Mouse (Mus musculus): ENCODE measurements around the gene Mrpl55. TPM values are rescaled to one million over a fixed set of nuclear protein-coding genes. Genes with fewer than 3 reads are reported as not detected.
A peak's percentile ranks its signal among the peaks of the same experiment; 100 is the strongest.

Gene Mrpl55
- polyA plus RNA-seq, 1 experiment from 2014 or later: 103 TPM

DNA sequence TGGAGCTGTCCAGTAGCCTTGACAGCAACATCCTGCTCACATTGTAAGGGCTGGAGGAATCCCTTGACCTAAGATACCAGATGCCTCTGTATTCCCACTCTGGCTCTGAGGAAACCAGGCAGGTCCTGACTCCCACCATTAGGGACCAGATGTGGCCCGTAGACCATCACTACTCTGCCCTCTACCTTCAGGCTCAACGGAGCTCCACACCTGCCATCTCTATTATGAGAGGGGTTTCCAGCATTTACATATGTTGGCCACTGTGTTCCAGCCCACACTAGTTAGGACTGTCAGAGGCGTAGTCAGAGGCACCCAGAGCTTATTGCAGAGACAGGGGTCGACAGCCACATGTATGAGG is 37.1 kb downstream of the Mrpl55 start:
- H3K4me3 ChIP-seq: no peak overlapping the region
- ATAC-seq (ENCODE audit: low FRiP score, low read depth): 0 out of 2 replicates have a peak, but pooled peaks have one; percentile 5
- no peak overlapping the region for H3K27ac ChIP-seq (replicated peaks)
- no peaks in the 10 kb centered on the region for H3K9me3 ChIP-seq
- no peaks in the 10 kb centered on the region for H3K27me3 ChIP-seq
- H3K9ac ChIP-seq: no peak overlapping the region
- peaks cover 10% of the 10 kb centered on the region for H3K4me1 ChIP-seq (replicated peaks)
- H3K4me2 ChIP-seq: 0 out of 2 replicates have a peak overlapping the region, but pooled peaks have one; percentile 2
- WGBS: 46% methylated on average over 4 of the region's 4 CpGs
- no peaks in the 10 kb centered on the region for H3K36me3 ChIP-seq

DNA sequence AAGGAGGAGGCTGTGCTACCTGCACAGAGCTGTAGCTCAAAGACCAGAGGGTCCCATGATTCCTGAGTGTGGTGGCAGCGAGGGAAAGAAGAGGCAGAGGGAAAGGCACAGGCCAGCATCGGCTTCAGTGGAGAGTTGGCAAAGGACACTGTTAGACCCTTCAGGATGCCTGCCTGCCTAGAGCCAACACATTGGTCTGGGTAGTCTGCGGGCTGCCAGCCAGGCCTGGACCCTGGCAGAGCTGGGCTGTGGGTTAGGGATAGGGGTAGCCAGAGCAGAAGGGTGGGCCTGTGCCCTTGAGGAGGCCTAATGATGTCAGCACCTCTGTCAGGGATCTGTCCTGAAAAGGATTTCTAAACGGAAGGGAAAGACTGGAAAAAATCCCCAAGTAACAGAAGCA is 37.5 kb downstream of the Mrpl55 start:
- WGBS: 67% methylated on average over 4 of the region's 4 CpGs
- Histone ChIP-seq H3K27me3 (no peaks in the 10 kb centered on the region), H3K9me3 (no peaks in the 10 kb centered on the region), H3K9ac (no peak overlapping the region), H3K4me3 (no peak overlapping the region), H3K4me2 (no peak overlapping the region), H3K27ac (replicated peaks) (no peak overlapping the region), H3K4me1 (replicated peaks) (peaks cover 10% of the 10 kb centered on the region), H3K36me3 (no peaks in the 10 kb centered on the region)
- no peak for ATAC-seq (ENCODE audit: low FRiP score, low read depth)

DNA sequence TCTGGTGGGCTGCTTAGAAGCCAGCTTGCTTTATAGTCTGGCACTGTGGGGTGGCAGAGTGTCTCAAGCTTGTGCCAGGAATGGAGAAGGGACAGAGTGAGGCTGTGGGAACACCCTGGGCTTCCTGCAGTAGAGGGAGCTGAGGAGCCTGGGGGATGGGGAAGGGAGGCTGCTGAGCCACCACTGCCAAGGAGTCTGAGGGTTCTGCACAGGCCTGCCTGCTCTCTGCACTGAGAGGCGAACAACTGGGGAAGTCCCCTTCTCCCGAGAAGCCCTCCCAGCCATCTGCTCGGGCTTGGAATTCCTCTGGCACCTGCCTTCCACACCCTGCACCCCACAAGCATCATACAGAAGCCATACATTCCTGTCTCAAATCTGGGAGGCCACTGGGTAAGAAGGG is 39.6 kb downstream of the Mrpl55 start:
- no peak overlapping the region for H3K4me2 ChIP-seq

DNA sequence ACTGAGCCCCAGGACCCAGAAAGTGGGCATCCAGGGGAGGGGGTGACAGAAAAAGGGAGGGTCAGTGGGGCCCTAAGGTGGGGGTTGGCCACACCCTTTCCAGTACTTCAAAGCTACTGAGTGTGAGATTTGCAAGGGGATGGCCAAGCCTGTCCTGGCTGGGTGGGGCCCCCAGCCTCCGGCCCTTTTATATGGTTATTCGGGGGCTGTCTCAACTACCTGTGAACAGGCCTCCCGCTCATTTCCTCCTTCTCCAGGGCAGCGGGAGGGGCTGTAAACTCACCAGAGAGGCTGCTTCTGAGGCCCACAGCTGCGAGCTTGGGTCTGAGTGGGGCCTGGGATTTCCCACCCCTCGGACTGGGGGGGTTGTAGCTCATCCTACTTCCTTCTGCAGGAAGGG is 41.6 kb downstream of the Mrpl55 start:
- no peak for ATAC-seq (ENCODE audit: low FRiP score, low read depth)
- Histone ChIP-seq H3K27ac (replicated peaks) (no peak overlapping the region), H3K4me3 (no peak overlapping the region), H3K4me2 (no peak overlapping the region), H3K27me3 (no peaks in the 10 kb centered on the region), H3K9me3 (no peaks in the 10 kb centered on the region), H3K9ac (no peak overlapping the region), H3K4me1 (replicated peaks) (peaks cover 4% of the 10 kb centered on the region), H3K36me3 (no peaks in the 10 kb centered on the region)
- WGBS: 46% methylated on average over 6 of the region's 6 CpGs

More for the DNA sequence above, 39.6 kb downstream of the Mrpl55 start:
- Histone ChIP-seq H3K27me3 (no peaks in the 10 kb centered on the region), H3K4me3 (no peak overlapping the region), H3K27ac (replicated peaks) (no peak overlapping the region), H3K36me3 (no peaks in the 10 kb centered on the region), H3K4me1 (replicated peaks) (peaks cover 10% of the 10 kb centered on the region), H3K9ac (no peak overlapping the region), H3K9me3 (no peaks in the 10 kb centered on the region)
- WGBS: 59% methylated on average over 3 of the region's 3 CpGs
- no peak for ATAC-seq (ENCODE audit: low FRiP score, low read depth)

DNA sequence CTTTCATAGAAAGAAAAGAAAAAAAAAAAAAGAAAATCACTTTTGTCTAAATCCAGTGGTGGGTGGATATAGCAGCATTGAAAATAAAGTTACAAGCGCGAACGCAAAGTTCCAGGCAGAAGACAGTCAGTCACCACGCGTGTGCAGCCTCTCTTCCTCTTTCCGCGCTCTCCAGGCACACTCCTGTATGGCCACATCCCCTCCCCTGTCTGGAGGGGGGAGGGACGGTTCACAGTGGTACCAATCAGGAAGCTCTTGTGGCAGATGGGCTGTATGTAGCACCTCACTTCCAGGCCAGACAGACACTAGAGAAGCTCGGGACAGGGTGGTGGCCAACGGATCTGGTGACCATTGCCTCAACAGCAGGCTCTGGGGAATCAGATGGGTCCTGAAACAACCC is 45.8 kb downstream of the Mrpl55 start:
- Histone ChIP-seq H3K27me3 (no peaks in the 10 kb centered on the region), H3K36me3 (no peaks in the 10 kb centered on the region), H3K27ac (replicated peaks) (no peak overlapping the region), H3K9me3 (no peaks in the 10 kb centered on the region), H3K4me2 (no peak overlapping the region), H3K4me3 (no peak overlapping the region), H3K9ac (no peak overlapping the region), H3K4me1 (replicated peaks) (no peaks in the 10 kb centered on the region)
- ATAC-seq (ENCODE audit: low FRiP score, low read depth): no peak
- WGBS: 71% methylated on average over 10 of the region's 10 CpGs

Other genes starting within 250 kb of the Mrpl55 start
- gene Hist3h2a, start 247.8 kb upstream of the Mrpl55 start, polyA plus RNA-seq (2015; fragmentation: Nextera tagmentation; extraction: Ambion mirVana): 96.0 and 96.7 TPM in 2 replicates
- gene Trim17, start 247.8 kb upstream of the Mrpl55 start, polyA plus RNA-seq (2015; fragmentation: Nextera tagmentation; extraction: Ambion mirVana): 1.4 TPM in 2 replicates
- gene Trim11, start 224.4 kb upstream of the Mrpl55 start, polyA plus RNA-seq (2015; fragmentation: Nextera tagmentation; extraction: Ambion mirVana): 19.3 and 20.7 TPM in 2 replicates
- gene Obscn, start 66.1 kb upstream of the Mrpl55 start, polyA plus RNA-seq (2015; fragmentation: Nextera tagmentation; extraction: Ambion mirVana): 0.34 and 0.45 TPM in 2 replicates
- gene Iba57, start 38.7 kb upstream of the Mrpl55 start, polyA plus RNA-seq (2015; fragmentation: Nextera tagmentation; extraction: Ambion mirVana): 7.1 and 7.5 TPM in 2 replicates
- 0.30 and 0.39 TPM in 2 replicates for gene Gjc2, start 19.3 kb upstream of the Mrpl55 start, polyA plus RNA-seq (2015; fragmentation: Nextera tagmentation; extraction: Ambion mirVana)
- gene Guk1, start 10.3 kb upstream of the Mrpl55 start, polyA plus RNA-seq (2015; fragmentation: Nextera tagmentation; extraction: Ambion mirVana): 245 and 247 TPM in 2 replicates
- 27.7 and 28.6 TPM in 2 replicates for gene 2310033P09Rik, start 5.8 kb downstream of the Mrpl55 start, polyA plus RNA-seq (2015; fragmentation: Nextera tagmentation; extraction: Ambion mirVana)
- gene Arf1, start 25.8 kb downstream of the Mrpl55 start, polyA plus RNA-seq (2015; fragmentation: Nextera tagmentation; extraction: Ambion mirVana): 620 and 653 TPM in 2 replicates
- gene Wnt3a, start 88.3 kb downstream of the Mrpl55 start, polyA plus RNA-seq (2015; fragmentation: Nextera tagmentation; extraction: Ambion mirVana): 0.94 and 1.5 TPM in 2 replicates
- gene Wnt9a, start 104.4 kb downstream of the Mrpl55 start, polyA plus RNA-seq (2015; fragmentation: Nextera tagmentation; extraction: Ambion mirVana): 3.5 and 4.1 TPM in 2 replicates
- not detected in 2 replicates for gene Prss38, start 173.2 kb downstream of the Mrpl55 start, polyA plus RNA-seq (2015; fragmentation: Nextera tagmentation; extraction: Ambion mirVana)
- 18.2 and 18.8 TPM in 2 replicates for gene Jmjd4, start 247.6 kb downstream of the Mrpl55 start, polyA plus RNA-seq (2015; fragmentation: Nextera tagmentation; extraction: Ambion mirVana)
- gene Snap47, start 248.7 kb downstream of the Mrpl55 start, polyA plus RNA-seq (2015; fragmentation: Nextera tagmentation; extraction: Ambion mirVana): 534 and 558 TPM in 2 replicates